ENCODE assay signal across 13 mouse cellular contexts in the genomic region with DNA sequence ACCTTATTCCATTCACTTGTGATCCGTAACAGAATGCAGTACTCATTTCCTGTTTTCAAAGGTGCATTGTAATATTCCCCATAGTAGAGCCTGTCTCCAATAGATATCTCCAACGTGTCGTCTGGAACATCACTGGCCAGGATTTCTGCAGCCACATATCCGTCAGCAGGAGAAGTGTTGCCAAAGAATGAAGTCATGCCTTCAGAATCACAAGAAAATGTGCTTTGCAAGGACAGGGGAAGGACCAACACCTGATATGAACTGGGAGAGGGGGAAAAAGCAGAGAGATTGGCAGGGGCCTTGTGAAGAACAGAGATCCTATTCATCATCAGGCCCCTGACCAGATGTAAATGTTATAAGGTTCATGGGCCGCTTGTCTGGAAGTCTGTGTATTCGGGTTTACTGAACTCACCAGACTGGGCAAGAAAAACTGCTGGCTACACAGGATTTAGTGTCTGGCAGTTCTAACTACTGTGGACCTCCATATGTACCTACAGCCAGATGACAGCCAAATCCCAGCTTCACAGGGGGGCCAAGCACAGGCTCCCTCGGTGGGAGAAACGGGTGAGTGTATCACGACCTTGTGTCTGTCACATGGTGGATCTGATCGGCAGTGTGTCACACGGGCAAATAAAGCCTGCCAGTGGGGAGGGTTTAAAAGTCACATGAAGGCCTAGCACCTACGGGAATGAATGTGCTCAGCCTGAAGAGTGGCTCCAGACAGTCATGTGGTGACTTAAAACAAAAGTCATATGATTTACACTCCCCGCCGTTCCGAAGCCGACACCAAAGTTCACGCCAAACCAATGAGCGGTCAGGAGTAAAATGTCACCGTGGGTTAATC.
DNase-seq lines count a peak whose midpoint lies in the region; ATAC-seq lines count a peak whose summit lies in the region.
"Had no signal": no experiment of that assay in that cellular context is flagged by ENCODE, and none has a peak within 500 bp of the region (broad histone marks: within the 10 kb centered on the region; RNA-seq: fewer than 3 reads in every experiment).

No protein-coding gene starts in this region.

- intact Hi-C loops in left cerebral cortex, postnatal 25 days (cut with DNase I), result no loop called here

- H3K36me3 ChIP-seq in heart, embryonic 16.5 days (ENCODE audit: control insufficient read depth, insufficient read depth), result no peaks in the 10 kb centered on the region
- H3K36me3 ChIP-seq: hindbrain, embryonic 13.5 days; neural tube, embryonic 13.5 days had no signal

- no peak overlapping the region for H3K9ac ChIP-seq in heart, embryonic 16.5 days (ENCODE audit: low read length)
- H3K9ac ChIP-seq: forebrain, postnatal 0 days; hindbrain, embryonic 13.5 days; neural tube, embryonic 13.5 days had no signal

- ATAC-seq in heart, embryonic 16.5 days (replicated peaks; ENCODE audit: extremely low read depth, insufficient read depth, low FRiP score), result peak; percentile 60
- ATAC-seq: forebrain, postnatal 0 days; lung, postnatal 0 days had no signal

- H3K4me3 ChIP-seq in heart, embryonic 16.5 days (ENCODE audit: low read length), result no peak overlapping the region
- H3K4me3 ChIP-seq: hindbrain, embryonic 13.5 days; neural tube, embryonic 13.5 days had no signal

- H3K9me3 ChIP-seq in heart, embryonic 16.5 days (replicated peaks; ENCODE audit: control insufficient read depth, low read length), result no peaks in the 10 kb centered on the region
- H3K9me3 ChIP-seq: hindbrain, embryonic 13.5 days; neural tube, embryonic 13.5 days had no signal

- peaks cover 18% of the 10 kb centered on the region for H3K4me1 ChIP-seq in heart, embryonic 16.5 days (ENCODE audit: control insufficient read depth, insufficient read depth, low read length)
- H3K4me1 ChIP-seq: hindbrain, embryonic 13.5 days; neural tube, embryonic 13.5 days had no signal

- DNase-seq in kidney, adult 11 months, result peak; percentile 23
- DNase-seq in kidney, adult 9 months, result no peak
- peak; percentile 19 to 58 for DNase-seq in urinary bladder, postnatal 4 days (ENCODE audit: low spot score in 2 of 2)
- no peak for DNase-seq in urinary bladder, postnatal 36 days (ENCODE audit: low spot score in 2 of 2)
- DNase-seq in embryo, embryonic 9.5 days (ENCODE audit: extremely low spot score), result no peak
- no peak for DNase-seq in right cerebral cortex, postnatal 4 days
- DNase-seq in left cerebral cortex, postnatal 25 days (ENCODE audit: low spot score in 2 of 2), result no peak
- DNase-seq: embryo, embryonic 11 days; forebrain, postnatal 0 days had no signal

- 57% methylated on average over 19 of the region's 19 CpGs for WGBS in heart, embryonic 16.5 days

- peak overlapping the region; percentile 62 for H3K27ac ChIP-seq in heart, embryonic 16.5 days (ENCODE audit: low read length)
- H3K27ac ChIP-seq: hindbrain, embryonic 13.5 days; neural tube, embryonic 13.5 days had no signal

- no peaks in the 10 kb centered on the region for H3K27me3 ChIP-seq in heart, embryonic 16.5 days (ENCODE audit: control insufficient read depth, insufficient read depth, low read length)
- H3K27me3 ChIP-seq: hindbrain, embryonic 13.5 days; neural tube, embryonic 13.5 days had no signal

- no peak overlapping the region for H3K4me2 ChIP-seq in heart, embryonic 16.5 days (ENCODE audit: low read depth, low read length)
- H3K4me2 ChIP-seq: hindbrain, embryonic 13.5 days; neural tube, embryonic 13.5 days had no signal

Comparison
In these comparisons a context has a peak if more than half of its experiments do, and no peak if none do; other contexts are left out.
1. DNase-seq: peak in kidney, adult 11 months (single experiment) and urinary bladder, postnatal 4 days (2 of 2); none in kidney, adult 9 months (single experiment), urinary bladder, postnatal 36 days (0 of 2), embryo, embryonic 9.5 days (single experiment), right cerebral cortex, postnatal 4 days (single experiment) and left cerebral cortex, postnatal 25 days (0 of 2).